Mouse (Mus musculus): ENCODE data around the gene Rps17. TPM values are rescaled to one million over a fixed set of nuclear protein-coding genes. Genes with fewer than 3 reads are reported as not detected.

Gene Rps17
- polyA plus RNA-seq, 1 experiment from 2014 or later = 695 TPM

DNA sequence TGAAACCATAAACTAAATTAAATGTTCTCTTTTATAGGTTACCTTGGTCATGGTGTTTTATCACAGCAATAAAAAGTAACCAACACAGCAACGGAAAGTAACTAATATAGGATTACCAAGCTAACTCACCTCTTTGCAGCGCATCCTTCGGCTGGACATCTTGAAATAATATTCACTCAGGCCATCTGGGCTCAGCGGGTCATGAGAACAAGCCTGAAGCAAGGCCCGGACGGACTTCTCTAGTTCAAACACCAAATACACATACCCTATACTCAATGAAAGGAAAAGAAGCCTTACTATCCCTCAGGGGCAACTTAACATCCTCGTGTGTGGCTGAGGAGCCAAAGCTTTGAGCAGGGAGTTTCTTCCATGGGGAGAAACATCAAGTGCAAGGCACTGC is 10.7 kb upstream of the Rps17 start:
- H3K27me3 ChIP-seq (ENCODE audit: control insufficient read depth, insufficient read depth, low read length) = no peaks in the 10 kb centered on the region
- no peaks in the 10 kb centered on the region for H3K36me3 ChIP-seq (ENCODE audit: control insufficient read depth, insufficient read depth, low read length)
- no peaks in the 10 kb centered on the region for H3K4me1 ChIP-seq (ENCODE audit: control insufficient read depth, insufficient read depth, low read length)
- no peak overlapping the region for H3K4me2 ChIP-seq (ENCODE audit: low read length)
- H3K4me3 ChIP-seq (replicated peaks; ENCODE audit: low read depth, low read length) = no peak overlapping the region
- WGBS = 87% methylated on average over 7 of the region's 7 CpGs
- H3K9ac ChIP-seq (replicated peaks; ENCODE audit: low read length) = no peak overlapping the region
- no peak for DNase-seq
- H3K27ac ChIP-seq (replicated peaks; ENCODE audit: low read depth, low read length) = no peak overlapping the region
- no peak for ATAC-seq (ENCODE audit: low FRiP score, low TSS enrichment)
- H3K9me3 ChIP-seq (ENCODE audit: control insufficient read depth, low read length) = no peaks in the 10 kb centered on the region

DNA sequence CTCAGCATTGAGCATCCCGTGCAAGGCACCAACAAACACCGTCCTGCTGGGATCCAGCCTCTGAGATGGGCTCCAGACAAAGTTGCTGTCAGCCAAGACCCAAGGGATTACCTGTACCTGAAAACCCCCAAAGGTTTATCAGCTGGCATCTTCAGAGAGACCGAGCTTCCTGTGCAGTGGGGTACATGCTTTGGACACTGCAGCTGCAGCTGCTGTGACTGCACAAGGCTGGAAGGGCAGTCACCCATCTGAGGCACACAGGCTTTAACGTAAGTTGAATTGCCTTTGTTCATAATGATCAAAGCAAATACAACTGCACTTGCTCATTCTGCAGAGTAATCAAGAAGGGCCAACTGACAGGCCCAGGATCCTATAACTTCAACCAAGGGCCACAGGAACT is 6.8 kb upstream of the Rps17 start:
- DNase-seq = no peak
- H3K4me2 ChIP-seq (ENCODE audit: low read length) = no peak overlapping the region
- H3K27ac ChIP-seq (replicated peaks; ENCODE audit: low read depth, low read length) = no peak overlapping the region
- no peaks in the 10 kb centered on the region for H3K27me3 ChIP-seq (ENCODE audit: control insufficient read depth, insufficient read depth, low read length)
- no peaks in the 10 kb centered on the region for H3K9me3 ChIP-seq (ENCODE audit: control insufficient read depth, low read length)
- H3K36me3 ChIP-seq (ENCODE audit: control insufficient read depth, insufficient read depth, low read length) = no peaks in the 10 kb centered on the region
- H3K4me1 ChIP-seq (ENCODE audit: control insufficient read depth, insufficient read depth, low read length) = no peaks in the 10 kb centered on the region
- no peak overlapping the region for H3K9ac ChIP-seq (replicated peaks; ENCODE audit: low read length)
- no peak overlapping the region for H3K4me3 ChIP-seq (replicated peaks; ENCODE audit: low read depth, low read length)
- 81% methylated on average over 4 of the region's 4 CpGs for WGBS
- ATAC-seq (ENCODE audit: low FRiP score, low TSS enrichment) = no peak

DNA sequence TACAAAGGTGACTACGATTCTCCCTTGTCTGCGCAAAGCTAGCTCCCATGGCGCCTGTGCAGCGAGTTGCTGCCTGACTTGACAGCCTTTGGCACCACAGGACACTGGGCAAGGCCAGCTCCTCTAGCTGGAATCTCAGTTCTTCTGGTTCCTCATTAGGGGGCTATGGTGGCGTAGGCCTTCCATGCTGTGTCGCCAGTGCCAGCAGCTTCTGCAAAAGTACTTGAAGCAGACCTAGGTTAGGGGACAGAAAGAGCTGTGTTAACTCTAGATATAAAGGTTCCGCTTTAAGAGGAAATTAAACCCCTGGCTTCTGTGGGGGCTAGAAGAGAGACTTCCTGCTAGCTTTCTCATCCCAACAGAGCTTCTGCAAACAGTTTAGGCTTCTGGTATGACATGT is 3.2 kb upstream of the Rps17 start:
- DNase-seq (no peak), ATAC-seq (ENCODE audit: low FRiP score, low TSS enrichment) (no peak)
- H3K27ac ChIP-seq (replicated peaks; ENCODE audit: low read depth, low read length) = no peak overlapping the region
- H3K4me1 ChIP-seq (ENCODE audit: control insufficient read depth, insufficient read depth, low read length) = peaks cover 8% of the 10 kb centered on the region
- H3K4me2 ChIP-seq (ENCODE audit: low read length) = no peak overlapping the region
- no peaks in the 10 kb centered on the region for H3K27me3 ChIP-seq (ENCODE audit: control insufficient read depth, insufficient read depth, low read length)
- no peak overlapping the region for H3K9ac ChIP-seq (replicated peaks; ENCODE audit: low read length)
- H3K9me3 ChIP-seq (ENCODE audit: control insufficient read depth, low read length) = no peaks in the 10 kb centered on the region
- H3K4me3 ChIP-seq (replicated peaks; ENCODE audit: low read depth, low read length) = no peak overlapping the region
- peaks cover 8% of the 10 kb centered on the region for H3K36me3 ChIP-seq (ENCODE audit: control insufficient read depth, insufficient read depth, low read length)
- WGBS = 66% methylated on average over 7 of the region's 7 CpGs

DNA sequence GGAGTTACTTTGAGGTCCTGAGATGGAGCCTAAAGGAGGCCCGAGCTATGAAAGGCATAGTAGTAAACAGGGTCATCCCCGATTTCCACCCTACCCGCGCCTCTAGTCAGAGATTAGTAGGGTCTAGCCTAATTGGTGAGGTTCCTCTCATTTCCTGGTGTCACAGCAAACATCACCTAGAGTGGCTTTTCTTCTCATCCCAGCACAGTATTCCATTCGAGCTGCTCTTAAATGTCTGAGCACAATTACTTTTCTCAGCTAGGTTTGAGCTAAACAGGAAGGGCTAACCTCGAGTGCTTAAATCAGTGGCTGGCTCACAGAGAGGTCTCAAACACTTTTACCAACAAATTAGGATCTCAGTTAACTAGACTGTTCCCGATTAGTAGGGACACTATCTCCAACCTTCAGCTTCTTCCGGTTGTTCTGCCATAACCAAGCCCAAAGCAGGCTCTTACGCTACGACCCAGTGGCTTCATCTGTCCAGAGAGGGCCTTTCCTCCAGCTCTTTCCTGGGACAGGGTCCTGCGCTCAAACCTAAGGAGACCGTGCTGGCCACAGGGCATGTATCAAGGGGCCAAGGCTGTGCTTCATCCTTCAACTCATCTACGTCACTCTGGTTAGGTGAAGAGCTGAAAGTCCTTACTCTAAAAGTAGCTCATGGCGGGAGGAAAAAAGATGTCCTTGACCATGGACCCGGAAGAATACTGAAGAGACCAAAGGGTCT is 555 bp upstream of the Rps17 start:
- no peaks in the 10 kb centered on the region for H3K9me3 ChIP-seq (ENCODE audit: control insufficient read depth, low read length)
- peak overlapping the region; percentile 45; the same call in 1 of the 2 replicates for H3K9ac ChIP-seq (replicated peaks; ENCODE audit: low read length)
- peak overlapping the region; percentile 90 for H3K4me2 ChIP-seq (ENCODE audit: low read length)
- ATAC-seq (ENCODE audit: low FRiP score, low TSS enrichment) (no peak), DNase-seq (no peak)
- H3K27ac ChIP-seq (replicated peaks; ENCODE audit: low read depth, low read length) = no peak overlapping the region
- H3K36me3 ChIP-seq (ENCODE audit: control insufficient read depth, insufficient read depth, low read length) = peaks cover 28% of the 10 kb centered on the region
- WGBS = 64% methylated on average over 15 of the region's 15 CpGs
- peaks cover 17% of the 10 kb centered on the region for H3K4me1 ChIP-seq (ENCODE audit: control insufficient read depth, insufficient read depth, low read length)
- no peaks in the 10 kb centered on the region for H3K27me3 ChIP-seq (ENCODE audit: control insufficient read depth, insufficient read depth, low read length)
- H3K4me3 ChIP-seq (replicated peaks; ENCODE audit: low read depth, low read length) = peak overlapping the region; percentile 82

DNA sequence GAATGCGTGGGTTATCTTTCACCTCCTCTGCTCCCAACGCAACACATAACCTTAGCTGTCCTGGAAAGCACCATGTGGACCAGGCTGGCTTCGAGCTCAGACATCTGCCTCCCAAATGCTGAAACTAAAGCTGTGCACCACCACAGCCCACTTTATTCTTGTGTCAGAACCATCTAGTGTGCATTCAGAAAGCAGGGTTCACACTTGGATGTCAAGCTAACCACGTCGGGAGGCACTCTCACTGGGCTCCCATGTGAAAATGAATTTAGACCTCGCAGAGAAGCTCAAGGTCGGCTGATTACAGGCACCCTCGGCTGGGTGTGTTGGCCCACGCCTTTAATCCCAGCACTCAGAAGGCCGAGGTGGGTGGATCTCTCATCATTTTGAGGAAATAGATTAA is 1.2 kb downstream of the Rps17 start:
- DNase-seq (no peak), ATAC-seq (ENCODE audit: low FRiP score, low TSS enrichment) (no peak)
- Histone ChIP-seq H3K27ac (replicated peaks; ENCODE audit: low read depth, low read length) (no peak overlapping the region), H3K27me3 (ENCODE audit: control insufficient read depth, insufficient read depth, low read length) (no peaks in the 10 kb centered on the region), H3K9ac (replicated peaks; ENCODE audit: low read length) (peak overlapping the region; percentile 93), H3K4me3 (replicated peaks; ENCODE audit: low read depth, low read length) (peak overlapping the region; percentile 82), H3K36me3 (ENCODE audit: control insufficient read depth, insufficient read depth, low read length) (peaks cover 35% of the 10 kb centered on the region), H3K4me1 (ENCODE audit: control insufficient read depth, insufficient read depth, low read length) (peaks cover 17% of the 10 kb centered on the region), H3K4me2 (ENCODE audit: low read length) (peak overlapping the region; percentile 90), H3K9me3 (ENCODE audit: control insufficient read depth, low read length) (no peaks in the 10 kb centered on the region)
- WGBS = 16% methylated on average over 10 of the region's 10 CpGs

DNA sequence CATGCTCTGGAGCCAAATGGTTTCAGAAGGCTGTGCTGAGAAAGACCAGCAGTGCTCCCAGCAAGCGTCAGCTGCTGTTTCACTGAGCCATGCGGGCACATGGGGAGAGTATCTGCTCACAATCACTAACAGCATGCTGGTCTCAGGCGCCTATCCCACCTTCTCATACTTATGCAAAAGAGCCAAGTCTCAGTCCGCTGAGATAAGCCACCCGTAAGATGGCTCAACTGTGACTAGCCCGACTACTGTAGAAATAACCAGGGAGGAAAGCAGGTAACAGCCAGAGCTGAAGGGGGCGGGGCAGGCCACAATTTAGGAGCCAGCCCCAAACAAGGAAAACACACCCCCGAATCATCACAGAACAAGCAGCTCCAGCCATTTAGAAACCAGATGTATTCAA is 1.7 kb downstream of the Rps17 start:
- H3K4me3 ChIP-seq (replicated peaks; ENCODE audit: low read depth, low read length) = peak overlapping the region; percentile 82
- H3K4me2 ChIP-seq (ENCODE audit: low read length) = peak overlapping the region; percentile 90
- H3K9ac ChIP-seq (replicated peaks; ENCODE audit: low read length) = peak overlapping the region; percentile 93
- DNase-seq = no peak
- no peaks in the 10 kb centered on the region for H3K27me3 ChIP-seq (ENCODE audit: control insufficient read depth, insufficient read depth, low read length)
- H3K27ac ChIP-seq (replicated peaks; ENCODE audit: low read depth, low read length) = no peak overlapping the region
- H3K4me1 ChIP-seq (ENCODE audit: control insufficient read depth, insufficient read depth, low read length) = peaks cover 17% of the 10 kb centered on the region
- ATAC-seq (ENCODE audit: low FRiP score, low TSS enrichment) = no peak
- no peaks in the 10 kb centered on the region for H3K9me3 ChIP-seq (ENCODE audit: control insufficient read depth, low read length)
- WGBS = 45% methylated on average over 8 of the region's 8 CpGs
- H3K36me3 ChIP-seq (ENCODE audit: control insufficient read depth, insufficient read depth, low read length) = peaks cover 39% of the 10 kb centered on the region

DNA sequence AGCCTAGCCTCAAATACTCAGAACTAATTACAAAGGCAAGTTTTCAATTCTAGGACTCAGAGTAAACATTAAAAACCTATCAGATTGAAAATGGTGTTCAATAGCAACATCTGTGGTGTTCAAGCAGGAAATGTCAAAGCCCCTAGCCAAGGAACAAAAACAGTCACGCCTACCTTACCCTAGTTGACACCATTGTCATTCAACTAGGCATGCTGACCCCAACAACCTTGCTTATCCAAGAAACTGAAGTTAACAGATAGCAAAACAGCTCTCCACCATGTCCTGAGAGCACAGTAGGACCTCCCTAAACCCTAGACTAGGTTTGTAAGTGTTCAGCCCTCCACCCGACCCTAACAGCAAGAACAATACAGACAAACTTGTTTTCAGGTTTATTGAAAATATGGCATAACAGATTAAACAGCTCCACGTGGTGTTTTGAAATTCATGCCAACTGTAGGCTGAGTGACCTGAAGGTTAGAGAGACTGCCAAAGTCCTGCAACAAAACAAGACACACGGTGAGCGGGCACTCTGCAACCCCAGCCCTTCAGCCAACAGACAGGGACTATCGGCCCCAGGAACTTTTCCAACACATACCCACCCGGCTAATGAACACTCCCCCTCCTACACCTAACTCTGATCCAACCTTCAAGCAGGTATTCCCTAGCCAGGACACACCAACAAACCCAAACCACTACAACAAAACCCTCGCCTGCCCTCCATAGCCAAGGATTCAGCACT is 2.5 kb downstream of the Rps17 start:
- peaks cover 17% of the 10 kb centered on the region for H3K4me1 ChIP-seq (ENCODE audit: control insufficient read depth, insufficient read depth, low read length)
- peak overlapping the region; percentile 90 for H3K4me2 ChIP-seq (ENCODE audit: low read length)
- whole genome bisulfite sequencing = 75% methylated on average over 8 of the region's 8 CpGs
- H3K27me3 ChIP-seq (ENCODE audit: control insufficient read depth, insufficient read depth, low read length) = no peaks in the 10 kb centered on the region
- H3K9ac ChIP-seq (replicated peaks; ENCODE audit: low read length) = peak overlapping the region; percentile 93; the same call in 1 of the 2 replicates
- H3K36me3 ChIP-seq (ENCODE audit: control insufficient read depth, insufficient read depth, low read length) = peaks cover 42% of the 10 kb centered on the region
- no peak for DNase-seq
- peak overlapping the region; percentile 82 for H3K4me3 ChIP-seq (replicated peaks; ENCODE audit: low read depth, low read length)
- H3K27ac ChIP-seq (replicated peaks; ENCODE audit: low read depth, low read length) = no peak overlapping the region
- H3K9me3 ChIP-seq (ENCODE audit: control insufficient read depth, low read length) = no peaks in the 10 kb centered on the region
- ATAC-seq (ENCODE audit: low FRiP score, low TSS enrichment) = no peak

DNA sequence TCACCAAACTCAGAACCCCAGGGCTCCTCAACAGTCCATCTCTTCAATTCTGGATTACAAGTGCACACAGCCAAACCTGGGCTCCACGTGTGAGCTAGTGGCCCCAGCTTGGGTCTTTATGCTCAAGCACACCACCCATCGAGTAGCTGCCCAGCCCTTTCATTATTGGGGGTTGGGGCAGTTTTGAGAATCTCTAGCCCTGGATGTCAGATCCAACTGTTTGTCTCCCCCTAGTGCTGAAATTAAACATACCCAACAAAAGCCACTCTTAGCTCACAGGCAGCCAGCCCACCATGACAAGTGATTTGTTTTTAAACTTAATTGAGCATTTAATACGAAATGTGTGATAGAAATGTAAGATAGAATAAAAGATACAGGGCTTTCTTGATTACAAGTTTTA is 3.5 kb downstream of the Rps17 start:
- Histone ChIP-seq H3K4me1 (ENCODE audit: control insufficient read depth, insufficient read depth, low read length) (peaks cover 17% of the 10 kb centered on the region), H3K27ac (replicated peaks; ENCODE audit: low read depth, low read length) (no peak overlapping the region), H3K4me2 (ENCODE audit: low read length) (no peak overlapping the region), H3K36me3 (ENCODE audit: control insufficient read depth, insufficient read depth, low read length) (peaks cover 42% of the 10 kb centered on the region), H3K27me3 (ENCODE audit: control insufficient read depth, insufficient read depth, low read length) (no peaks in the 10 kb centered on the region), H3K9me3 (ENCODE audit: control insufficient read depth, low read length) (no peaks in the 10 kb centered on the region), H3K9ac (replicated peaks; ENCODE audit: low read length) (no peak overlapping the region), H3K4me3 (replicated peaks; ENCODE audit: low read depth, low read length) (no peak overlapping the region)
- peak; percentile 57 for DNase-seq
- ATAC-seq (ENCODE audit: low FRiP score, low TSS enrichment) = no peak
- WGBS = 54% methylated on average over 3 of the region's 3 CpGs

DNA sequence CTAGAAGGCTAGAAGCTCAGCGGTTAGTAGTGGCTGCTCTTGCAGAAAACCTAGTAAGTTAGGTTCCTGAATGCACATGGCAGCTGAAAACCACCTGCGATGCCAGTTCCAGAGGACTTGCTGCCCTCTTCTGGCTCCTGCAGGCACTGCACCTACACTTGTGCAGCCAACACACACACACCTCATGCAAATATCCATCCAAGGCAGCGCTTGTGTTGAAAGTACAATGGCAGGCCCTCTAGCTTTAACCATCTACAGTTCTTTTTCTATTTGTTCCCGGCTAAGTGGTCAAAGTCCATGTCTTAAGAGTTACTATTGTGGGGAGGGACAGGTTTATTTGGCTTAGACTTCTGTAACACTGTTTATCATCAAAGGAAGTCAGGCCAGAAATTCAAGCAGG is 5.3 kb downstream of the Rps17 start:
- Histone ChIP-seq H3K27ac (replicated peaks; ENCODE audit: low read depth, low read length) (no peak overlapping the region), H3K4me3 (replicated peaks; ENCODE audit: low read depth, low read length) (no peak overlapping the region), H3K36me3 (ENCODE audit: control insufficient read depth, insufficient read depth, low read length) (peaks cover 42% of the 10 kb centered on the region), H3K27me3 (ENCODE audit: control insufficient read depth, insufficient read depth, low read length) (no peaks in the 10 kb centered on the region), H3K4me1 (ENCODE audit: control insufficient read depth, insufficient read depth, low read length) (peaks cover 17% of the 10 kb centered on the region), H3K4me2 (ENCODE audit: low read length) (no peak overlapping the region), H3K9ac (replicated peaks; ENCODE audit: low read length) (no peak overlapping the region), H3K9me3 (ENCODE audit: control insufficient read depth, low read length) (no peaks in the 10 kb centered on the region)
- ATAC-seq (ENCODE audit: low FRiP score, low TSS enrichment) = no peak
- 88% methylated on average over 4 of the region's 4 CpGs for WGBS
- peak; percentile 77 for DNase-seq

Data from midbrain, embryonic 14.5 days (tissue).